Mouse (Mus musculus): Measurements from ENCODE around the gene Tmbim1. TPM values are rescaled to one million over a fixed set of nuclear protein-coding genes. Genes with fewer than 3 reads are reported as not detected.

Gene Tmbim1
- total RNA-seq, 2 experiments from 2014 or later = 63.6 to 68.8 TPM

GRCm38 (mm10) chr1:74278538-74278937 is 26.9 kb downstream of the Tmbim1 start, which contains the start of gene Gpbar1:
Gpbar1 (plus strand) TSS chr1:74278550.
- DNase-seq = no peak

- DNase-seq = no peak
Measured at GRCm38 (mm10) chr1:74277883-74278537, 27.4 kb downstream of the Tmbim1 start.

GRCm38 (mm10) chr1:74277041-74277440 is 28.4 kb downstream of the Tmbim1 start:
- no peak for DNase-seq

- DNase-seq = no peak
Measured at GRCm38 (mm10) chr1:74275015-74275414, 30.4 kb downstream of the Tmbim1 start.

GRCm38 (mm10) chr1:74271659-74272058 is 33.8 kb downstream of the Tmbim1 start:
- peak; percentile 51 for DNase-seq

GRCm38 (mm10) chr1:74268750-74269149 is 36.7 kb downstream of the Tmbim1 start:
- DNase-seq = no peak

GRCm38 (mm10) chr1:74262510-74262909 is 42.9 kb downstream of the Tmbim1 start:
- no peak for DNase-seq

GRCm38 (mm10) chr1:74256782-74257181 is 48.6 kb downstream of the Tmbim1 start:
- no peak for DNase-seq

- DNase-seq = no peak
Measured at GRCm38 (mm10) chr1:74255704-74256345, 49.6 kb downstream of the Tmbim1 start.

GRCm38 (mm10) chr1:74250096-74250495 is 55.3 kb downstream of the Tmbim1 start:
- DNase-seq = no peak

- DNase-seq = no peak
Measured at GRCm38 (mm10) chr1:74249331-74249980, 56.0 kb downstream of the Tmbim1 start.

- DNase-seq = peak; percentile 21
Measured at GRCm38 (mm10) chr1:74248799-74249198, 56.6 kb downstream of the Tmbim1 start.

GRCm38 (mm10) chr1:74245525-74245924 is 59.9 kb downstream of the Tmbim1 start:
- no peak for DNase-seq

- DNase-seq = no peak
Measured at GRCm38 (mm10) chr1:74240832-74241231, 64.6 kb downstream of the Tmbim1 start.

- no peak for DNase-seq
Measured at GRCm38 (mm10) chr1:74240311-74240710, 65.1 kb downstream of the Tmbim1 start.

- DNase-seq = peak; percentile 12
Measured at GRCm38 (mm10) chr1:74239618-74240017, 65.8 kb downstream of the Tmbim1 start.

- no peak for DNase-seq
Measured at GRCm38 (mm10) chr1:74239162-74239561, 66.3 kb downstream of the Tmbim1 start.

Other genes with a start within 250 kb of the Tmbim1 start
- 100 to 1,000 TPM; 284 to 309 TPM for gene Tns1, start 181.2 kb downstream of the Tmbim1 start, total RNA-seq (2021)
- gene Rufy4, start 180.1 kb downstream of the Tmbim1 start, total RNA-seq (2021) = 1 to 10 TPM; 3.4 to 4.3 TPM
- 1 to 10 TPM in 1 of 2 experiments, under 1 TPM in 1; 0.48 to 1.6 TPM for gene Cxcr2, start 151.6 kb downstream of the Tmbim1 start, total RNA-seq (2021)
- gene Cxcr1, start 111.0 kb downstream of the Tmbim1 start, total RNA-seq (2021) = not detected
- 100 to 1,000 TPM; 186 TPM for gene Arpc2, start 69.5 kb downstream of the Tmbim1 start, total RNA-seq (2021)
- gene Gpbar1, start 27.1 kb downstream of the Tmbim1 start, total RNA-seq (2021) = under 1 TPM in 1 of 2 experiments, not detected in 1; 0.24 TPM
- 100 to 1,000 TPM; 151 to 159 TPM for gene Aamp, start 20.9 kb downstream of the Tmbim1 start, total RNA-seq (2021)
- gene Pnkd, start 20.7 kb downstream of the Tmbim1 start, total RNA-seq (2021) = 100 to 1,000 TPM; 116 to 139 TPM
- under 1 TPM; 0.33 to 0.45 TPM for gene Catip, start 56.5 kb upstream of the Tmbim1 start, total RNA-seq (2021)
- gene Slc11a1, start 69.6 kb upstream of the Tmbim1 start, total RNA-seq (2021) = 1 to 10 TPM; 8.2 to 8.9 TPM
- gene Ctdsp1, start 85.9 kb upstream of the Tmbim1 start, total RNA-seq (2021) = 100 to 1,000 TPM; 132 to 142 TPM
- 1 to 10 TPM; 2.6 to 2.9 TPM for gene Vil1, start 103.8 kb upstream of the Tmbim1 start, total RNA-seq (2021)
- gene Cnot9, start 200.4 kb upstream of the Tmbim1 start, total RNA-seq (2021) = 10 to 100 TPM; 31.7 to 35.0 TPM
- 1 to 10 TPM in 1 of 2 experiments, under 1 TPM in 1; 0.99 to 2.0 TPM for gene Plcd4, start 237.3 kb upstream of the Tmbim1 start, total RNA-seq (2021)
- gene Usp37, start 238.7 kb upstream of the Tmbim1 start, total RNA-seq (2021) = 10 to 100 TPM; 18.8 to 20.4 TPM

Measured in adrenal gland, postnatal 10 days (tissue).